Mouse (Mus musculus) midbrain, embryonic 15.5 days (tissue): ENCODE data around the gene Slc39a9. TPM values are rescaled to one million over a fixed set of nuclear protein-coding genes. Genes with fewer than 3 reads are reported as not detected.
A peak's percentile ranks its signal among the peaks of the same experiment; 100 is the strongest.

ENCODE experiments used
- ATAC-seq: fragments of 200-750 bp; cut with Nextera tagmentation; replicated peaks from 2 replicates; pipeline ENCODE4 v1.8.0; 2017; ENCODE audit warnings: moderate TSS enrichment
- H3K27ac ChIP-seq: fragments of 300-500 bp; sonication (generic); 2 replicates; pipeline ENCODE4 v1.5.1; 2015; ENCODE audit warnings: mild to moderate bottlenecking, inconsistent platforms
- H3K27me3 ChIP-seq: fragments of 300-500 bp; sonication (generic); replicated peaks from 2 replicates; pipeline ENCODE4 v1.6.1; 2015; ENCODE audit warnings: inconsistent platforms
- H3K36me3 ChIP-seq: fragments of 300-500 bp; sonication (generic); replicated peaks from 2 replicates; pipeline ENCODE4 v1.6.1; 2015; ENCODE audit warnings: inconsistent platforms
- H3K4me1 ChIP-seq: fragments of 300-500 bp; sonication (generic); 2 replicates; pipeline ENCODE4 v1.6.1; 2015; ENCODE audit warnings: inconsistent platforms
- H3K4me2 ChIP-seq: fragments of 300-500 bp; sonication (generic); 2 replicates; pipeline ENCODE4 v1.6.1; 2015; ENCODE audit warnings: inconsistent platforms, mild to moderate bottlenecking, moderate library complexity
- H3K4me3 ChIP-seq: fragments of 300-500 bp; sonication (generic); 2 replicates; pipeline ENCODE4 v1.5.1; 2015; ENCODE audit warnings: mild to moderate bottlenecking, inconsistent platforms
- H3K9ac ChIP-seq: fragments of 300-500 bp; sonication (generic); 2 replicates; pipeline ENCODE4 v1.6.1; 2015; ENCODE audit warnings: mild to moderate bottlenecking, inconsistent platforms
- H3K9me3 ChIP-seq: fragments of 300-500 bp; sonication (generic); 2 replicates; pipeline ENCODE4 v1.6.1; 2016; ENCODE audit warnings: inconsistent platforms
- WGBS: fragments of 180-500 bp; shearing (Covaris S2); methylation state at CpG from one replicate; pipeline ENCODE4 v1.1.7; 2015; ENCODE audit warnings: mixed read lengths; 5-methylcytosine and 5-hydroxymethylcytosine counted together
- polyA plus RNA-seq: library from polyadenylated mRNA; unstranded; fragments of >200 nt; fragmentation: Nextera tagmentation; extraction: Ambion mirVana; gene quantifications from 2 replicates; pipeline ENCODE4 v1.2.1, GENCODE M21; 2015

Slc39a9 gene
- polyA plus RNA-seq, result 24.3 and 27.5 TPM in 2 replicates

- H3K4me2 ChIP-seq, result peak within 1 kb of the TSS; percentile 90
- H3K36me3 ChIP-seq, result peaks cover 10% of the 10 kb centered on the region
- H3K4me1 ChIP-seq, result peaks cover 52% of the 10 kb centered on the region
- under 1% methylated on average over 50 of the region's 50 CpGs for WGBS
- H3K27me3 ChIP-seq, result no peaks in the 10 kb centered on the region
- no peaks in the 10 kb centered on the region for H3K9me3 ChIP-seq
- peak within 1 kb of the TSS; percentile 89 for H3K27ac ChIP-seq
- H3K4me3 ChIP-seq, result peak within 1 kb of the TSS; percentile 75
- peak within 1 kb of the TSS; percentile 90 for H3K9ac ChIP-seq
- peak; percentile 98 for ATAC-seq
These were observed at the start of gene Slc39a9, which contains the start of gene Erh for GRCm38 (mm10) chr12:80643693-80644505. TSS of gene Slc39a9 (plus strand) at chr12:80643883. TSS of gene Erh (minus strand) at chr12:80644341.

- Histone ChIP-seq H3K27me3 (no peaks in the 10 kb centered on the region), H3K36me3 (0 out of 2 replicates have a peak, but pooled peaks cover 2% of the 10 kb centered on the region), H3K9me3 (no peaks in the 10 kb centered on the region), H3K9ac (no peak overlapping the region), H3K4me1 (no peaks in the 10 kb centered on the region), H3K4me2 (no peak overlapping the region), H3K27ac (no peak overlapping the region), H3K4me3 (no peak overlapping the region)
- WGBS, result 86% methylated on average over 4 of the region's 4 CpGs
- ATAC-seq, result no peak
These were observed 49.5 kb upstream of the Slc39a9 start for GRCm38 (mm10) chr12:80594141-80594540.

- Histone ChIP-seq H3K27ac (no peak overlapping the region), H3K36me3 (0 out of 2 replicates have a peak, but pooled peaks cover 2% of the 10 kb centered on the region), H3K9me3 (no peaks in the 10 kb centered on the region), H3K27me3 (no peaks in the 10 kb centered on the region), H3K4me2 (no peak overlapping the region), H3K4me1 (no peaks in the 10 kb centered on the region), H3K9ac (no peak overlapping the region), H3K4me3 (no peak overlapping the region)
- no peak for ATAC-seq
- WGBS, result 93% methylated on average over 4 of the region's 4 CpGs
These were observed 48.9 kb upstream of the Slc39a9 start for GRCm38 (mm10) chr12:80594781-80595180.

- H3K4me2 ChIP-seq, result no peak overlapping the region
- H3K9me3 ChIP-seq, result no peaks in the 10 kb centered on the region
- H3K27ac ChIP-seq, result no peak overlapping the region
- no peak overlapping the region for H3K4me3 ChIP-seq
- H3K27me3 ChIP-seq, result no peaks in the 10 kb centered on the region
- H3K4me1 ChIP-seq, result no peaks in the 10 kb centered on the region
- ATAC-seq, result no peak
- no peak overlapping the region for H3K9ac ChIP-seq
- 0 out of 2 replicates have a peak, but pooled peaks cover 2% of the 10 kb centered on the region for H3K36me3 ChIP-seq
- 91% methylated on average over 4 of the region's 4 CpGs for WGBS
These were observed 48.1 kb upstream of the Slc39a9 start for GRCm38 (mm10) chr12:80595566-80595965.

GRCm38 (mm10) chr12:80595968-80596367 lies 47.7 kb upstream of the Slc39a9 start:
- Histone ChIP-seq H3K4me2 (no peak overlapping the region), H3K27ac (no peak overlapping the region), H3K4me3 (no peak overlapping the region), H3K9ac (no peak overlapping the region), H3K4me1 (no peaks in the 10 kb centered on the region), H3K9me3 (no peaks in the 10 kb centered on the region), H3K27me3 (no peaks in the 10 kb centered on the region), H3K36me3 (0 out of 2 replicates have a peak, but pooled peaks cover 2% of the 10 kb centered on the region)
- ATAC-seq, result no peak
- WGBS, result 80% methylated on average over 4 of the region's 4 CpGs

- Histone ChIP-seq H3K27ac (peak overlapping the region; percentile 6; the same call in 1 of the 2 replicates), H3K4me1 (no peaks in the 10 kb centered on the region), H3K4me3 (no peak overlapping the region), H3K27me3 (no peaks in the 10 kb centered on the region), H3K9ac (no peak overlapping the region), H3K4me2 (no peak overlapping the region), H3K36me3 (0 out of 2 replicates have a peak, but pooled peaks cover 2% of the 10 kb centered on the region), H3K9me3 (no peaks in the 10 kb centered on the region)
- WGBS, result 35% methylated on average over 7 of the region's 7 CpGs
- ATAC-seq, result no peak
These were observed 45.4 kb upstream of the Slc39a9 start for GRCm38 (mm10) chr12:80598236-80598635.

- H3K9me3 ChIP-seq, result no peaks in the 10 kb centered on the region
- 0 out of 2 replicates have a peak, but pooled peaks cover under 1% of the 10 kb centered on the region for H3K36me3 ChIP-seq
These were observed 44.9 kb upstream of the Slc39a9 start for GRCm38 (mm10) chr12:80598756-80599155.

GRCm38 (mm10) chr12:80601597-80602269 lies 42.0 kb upstream of the Slc39a9 start:
- Histone ChIP-seq H3K4me3 (no peak overlapping the region), H3K4me2 (no peak overlapping the region), H3K27me3 (no peaks in the 10 kb centered on the region), H3K9me3 (no peaks in the 10 kb centered on the region), H3K36me3 (no peaks in the 10 kb centered on the region; the same call in 1 of the 2 replicates), H3K27ac (no peak overlapping the region), H3K9ac (no peak overlapping the region), H3K4me1 (peaks cover 7% of the 10 kb centered on the region; the same call in 1 of the 2 replicates)
- ATAC-seq, result no peak
- WGBS, result 85% methylated on average over 9 of the region's 9 CpGs

More at GRCm38 (mm10) chr12:80598756-80599155, 44.9 kb upstream of the Slc39a9 start:
- Histone ChIP-seq H3K4me3 (no peak overlapping the region), H3K4me2 (no peak overlapping the region), H3K27me3 (no peaks in the 10 kb centered on the region), H3K27ac (peak overlapping the region; percentile 6; the same call in 1 of the 2 replicates), H3K4me1 (no peaks in the 10 kb centered on the region), H3K9ac (no peak overlapping the region)
- WGBS, result 36% methylated on average over 6 of the region's 6 CpGs
- ATAC-seq, result peak; percentile 47

- Histone ChIP-seq H3K27me3 (no peaks in the 10 kb centered on the region), H3K4me1 (peaks cover 7% of the 10 kb centered on the region; the same call in 1 of the 2 replicates), H3K4me3 (no peak overlapping the region), H3K9me3 (no peaks in the 10 kb centered on the region), H3K4me2 (no peak overlapping the region), H3K9ac (no peak overlapping the region), H3K27ac (no peak overlapping the region), H3K36me3 (no peaks in the 10 kb centered on the region; the same call in 1 of the 2 replicates)
- ATAC-seq, result no peak
- 95% methylated on average over 5 of the region's 5 CpGs for WGBS
These were observed 41.3 kb upstream of the Slc39a9 start for GRCm38 (mm10) chr12:80602432-80602831.

GRCm38 (mm10) chr12:80603566-80603965 lies 40.1 kb upstream of the Slc39a9 start:
- WGBS, result 63% methylated on average over 4 of the region's 4 CpGs
- no peak overlapping the region for H3K4me3 ChIP-seq
- H3K4me1 ChIP-seq, result peaks cover 7% of the 10 kb centered on the region; the same call in 1 of the 2 replicates
- H3K9me3 ChIP-seq, result no peaks in the 10 kb centered on the region
- no peak for ATAC-seq
- H3K27me3 ChIP-seq, result no peaks in the 10 kb centered on the region
- H3K9ac ChIP-seq, result no peak overlapping the region
- no peaks in the 10 kb centered on the region; the same call in 1 of the 2 replicates for H3K36me3 ChIP-seq
- H3K27ac ChIP-seq, result peak overlapping the region; percentile 31; the same call in 1 of the 2 replicates
- H3K4me2 ChIP-seq, result no peak overlapping the region

GRCm38 (mm10) chr12:80604218-80604617 lies 39.5 kb upstream of the Slc39a9 start:
- peak overlapping the region; percentile 31; the same call in 1 of the 2 replicates for H3K27ac ChIP-seq
- H3K4me1 ChIP-seq, result peaks cover 7% of the 10 kb centered on the region; the same call in 1 of the 2 replicates
- no peaks in the 10 kb centered on the region for H3K27me3 ChIP-seq
- no peak overlapping the region for H3K9ac ChIP-seq
- 67% methylated on average over 2 of the region's 2 CpGs for WGBS
- no peaks in the 10 kb centered on the region; the same call in 1 of the 2 replicates for H3K36me3 ChIP-seq
- no peak overlapping the region for H3K4me3 ChIP-seq
- no peaks in the 10 kb centered on the region for H3K9me3 ChIP-seq
- no peak overlapping the region for H3K4me2 ChIP-seq
- ATAC-seq, result 0 out of 2 replicates have a peak, but pooled peaks have one; percentile 24

- no peak for ATAC-seq
- Histone ChIP-seq H3K27me3 (no peaks in the 10 kb centered on the region), H3K9ac (no peak overlapping the region), H3K4me1 (peaks cover 10% of the 10 kb centered on the region; the same call in 1 of the 2 replicates), H3K4me3 (no peak overlapping the region), H3K27ac (no peak overlapping the region), H3K4me2 (no peak overlapping the region), H3K9me3 (no peaks in the 10 kb centered on the region), H3K36me3 (no peaks in the 10 kb centered on the region; the same call in 1 of the 2 replicates)
- WGBS, result 89% methylated on average over 1 of the region's 1 CpGs
These were observed 35.1 kb upstream of the Slc39a9 start for GRCm38 (mm10) chr12:80608576-80608975.
